Mouse (Mus musculus): ENCODE measurements around the gene Sys1. TPM values are rescaled to one million over a fixed set of nuclear protein-coding genes. Genes with fewer than 3 reads are reported as not detected.

The Sys1 gene
- polyA plus RNA-seq, 1 experiment from 2014 or later = 63.3 TPM

DNA sequence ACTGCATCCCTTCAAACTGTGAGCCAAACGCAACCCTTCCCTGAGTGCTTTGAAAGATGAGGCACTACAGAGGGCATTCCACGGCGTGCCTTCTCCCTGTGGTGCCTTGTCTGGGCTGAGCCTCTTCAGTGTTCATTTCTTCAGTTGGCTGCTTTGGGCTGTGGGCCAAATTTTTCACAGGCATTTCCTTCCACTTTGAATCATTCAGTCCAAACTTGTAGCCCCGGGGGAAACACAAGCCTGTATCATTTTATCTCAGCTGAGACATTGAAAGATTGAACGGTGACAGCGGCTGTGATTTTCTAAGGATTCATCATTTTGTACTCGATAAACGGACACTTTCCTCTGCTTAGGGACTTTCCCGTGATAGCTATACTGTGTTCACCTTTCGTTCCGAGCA is 59.8 kb downstream of the Sys1 start:
- H3K9me3 ChIP-seq (ENCODE audit: control insufficient read depth, low read length) = peaks cover 6% of the 10 kb centered on the region; the same call in 1 of the 2 replicates
- peaks cover 13% of the 10 kb centered on the region for H3K4me1 ChIP-seq (ENCODE audit: control insufficient read depth, insufficient read depth, low read length)
- no peak overlapping the region for H3K9ac ChIP-seq (ENCODE audit: low read depth, low read length)
- H3K36me3 ChIP-seq (ENCODE audit: control insufficient read depth, insufficient read depth, low read length) = no peaks in the 10 kb centered on the region
- WGBS = 70% methylated on average over 11 of the region's 11 CpGs
- no peak overlapping the region for H3K4me3 ChIP-seq (ENCODE audit: low read depth, low read length)
- H3K27ac ChIP-seq (replicated peaks; ENCODE audit: low read depth, low read length) = 0 out of 2 replicates have a peak overlapping the region, but pooled peaks have one; percentile 21
- no peak overlapping the region for H3K4me2 ChIP-seq (ENCODE audit: low read depth, low read length)
- ATAC-seq (ENCODE audit: low read depth) (peak; percentile 34; the same call in 1 of the 2 replicates), DNase-seq (ENCODE audit: low spot score) (peak; percentile 65)
- H3K27me3 ChIP-seq (replicated peaks; ENCODE audit: control insufficient read depth, insufficient read depth, low read length) = no peaks in the 10 kb centered on the region

DNA sequence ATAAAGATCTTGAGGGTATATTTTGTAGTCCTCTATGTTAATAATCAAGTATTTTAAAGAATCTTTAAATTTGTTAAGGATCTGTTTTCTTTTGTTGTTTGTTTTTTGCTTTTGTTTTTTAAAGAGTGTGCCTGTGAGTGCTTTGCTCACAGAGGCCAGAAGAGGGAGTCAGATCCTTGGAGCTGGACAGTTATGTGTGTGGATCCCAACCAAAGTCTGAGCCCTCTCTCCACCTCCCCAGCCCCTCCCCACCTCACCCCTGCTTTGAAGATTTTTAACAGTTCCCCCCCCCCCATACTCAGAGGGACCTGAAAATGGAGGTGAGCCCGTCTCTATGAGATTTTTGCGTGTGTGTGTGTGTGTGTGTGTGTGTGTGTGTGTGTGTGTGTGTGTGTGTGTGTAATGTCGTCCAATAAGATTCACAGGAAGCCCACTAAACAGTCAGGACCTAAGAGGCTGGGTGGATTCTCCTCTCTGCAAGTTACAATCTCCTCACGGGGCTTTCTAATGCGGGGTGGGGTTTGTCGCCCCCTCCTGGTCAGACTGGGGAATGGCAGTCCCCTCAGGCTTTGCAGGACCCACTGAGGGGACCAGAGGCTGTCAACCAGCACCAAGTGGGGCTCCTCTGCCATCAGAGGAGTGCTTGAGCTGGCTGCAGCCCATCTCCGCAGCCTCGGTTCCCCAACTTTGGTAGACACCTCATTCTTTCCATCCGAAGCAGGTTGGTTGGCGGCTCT is 60.9 kb downstream of the Sys1 start:
- Histone ChIP-seq H3K9ac (ENCODE audit: low read depth, low read length) (no peak overlapping the region), H3K4me3 (ENCODE audit: low read depth, low read length) (no peak overlapping the region), H3K27ac (replicated peaks; ENCODE audit: low read depth, low read length) (peak overlapping the region; percentile 52; the same call in 1 of the 2 replicates), H3K9me3 (ENCODE audit: control insufficient read depth, low read length) (peaks cover 6% of the 10 kb centered on the region), H3K27me3 (replicated peaks; ENCODE audit: control insufficient read depth, insufficient read depth, low read length) (no peaks in the 10 kb centered on the region), H3K4me1 (ENCODE audit: control insufficient read depth, insufficient read depth, low read length) (peaks cover 19% of the 10 kb centered on the region), H3K36me3 (ENCODE audit: control insufficient read depth, insufficient read depth, low read length) (no peaks in the 10 kb centered on the region), H3K4me2 (ENCODE audit: low read depth, low read length) (no peak overlapping the region)
- DNase-seq (ENCODE audit: low spot score) (no peak), ATAC-seq (ENCODE audit: low read depth) (no peak)
- 31% methylated on average over 10 of the region's 10 CpGs for WGBS

DNA sequence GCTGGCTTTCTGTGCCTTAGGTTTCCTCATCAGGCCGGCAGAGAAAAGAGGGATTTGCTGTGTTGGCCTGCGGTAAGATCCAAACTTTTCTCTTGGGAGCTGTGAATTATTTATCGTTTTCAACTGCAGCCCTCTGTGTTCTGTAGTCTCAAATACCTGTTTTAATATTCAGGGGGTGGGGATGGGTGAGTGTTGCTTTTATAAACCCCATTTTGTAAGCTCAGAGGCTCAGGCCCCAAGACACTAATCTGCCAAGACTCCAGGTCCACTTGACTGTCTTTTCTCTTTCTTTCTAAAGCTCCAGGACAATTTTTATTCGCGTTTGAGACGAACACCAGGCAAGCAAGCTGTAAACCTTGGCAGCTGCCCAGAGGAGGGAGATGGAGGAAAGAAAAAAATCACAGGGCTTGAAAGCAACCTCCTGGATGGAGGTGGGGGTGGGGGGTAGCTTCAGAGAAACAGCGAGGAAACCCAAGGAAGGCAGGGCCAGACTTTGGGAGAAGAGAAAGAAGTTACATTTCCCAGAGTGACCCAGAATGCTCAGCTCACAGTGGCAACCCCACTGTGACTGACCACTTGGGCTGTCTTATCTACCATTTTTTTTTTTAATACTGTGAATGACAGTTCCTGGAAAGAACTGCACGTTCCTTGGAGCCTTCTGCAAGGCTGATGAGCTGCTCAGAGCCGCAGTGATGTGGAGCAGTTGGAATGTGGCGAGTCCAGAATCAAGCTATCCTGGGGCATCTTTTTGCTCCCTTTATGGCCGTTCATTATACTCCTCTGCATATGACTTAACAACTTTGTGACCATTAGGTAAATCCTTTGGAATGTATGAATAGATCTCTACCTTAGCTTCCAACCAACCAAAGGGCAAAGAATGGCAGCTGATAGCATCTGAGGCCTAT is 61.8 kb downstream of the Sys1 start:
- no peaks in the 10 kb centered on the region for H3K36me3 ChIP-seq (ENCODE audit: control insufficient read depth, insufficient read depth, low read length)

DNA sequence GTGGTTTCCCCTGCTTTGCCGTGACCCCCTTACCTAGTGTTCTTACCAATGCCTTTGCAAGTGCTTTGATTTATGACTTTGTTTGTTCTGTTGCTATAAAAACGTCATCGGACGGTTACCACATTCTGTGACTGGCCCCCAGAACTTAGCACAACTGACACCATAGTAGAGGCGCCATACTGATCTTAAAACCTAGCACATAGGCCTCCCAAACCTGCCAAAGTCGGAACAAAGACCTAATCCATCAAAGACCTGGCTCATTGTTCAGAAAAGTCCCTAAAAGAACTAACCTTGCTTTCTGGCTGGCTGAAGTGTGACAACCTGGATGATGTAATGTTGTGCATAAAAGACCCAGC is 62.4 kb downstream of the Sys1 start:
- WGBS = 63% methylated on average over 6 of the region's 6 CpGs
- H3K4me2 ChIP-seq (ENCODE audit: low read depth, low read length) = no peak overlapping the region
- ATAC-seq (ENCODE audit: low read depth) (no peak), DNase-seq (ENCODE audit: low spot score) (no peak)
- no peak overlapping the region for H3K4me3 ChIP-seq (ENCODE audit: low read depth, low read length)
- H3K36me3 ChIP-seq (ENCODE audit: control insufficient read depth, insufficient read depth, low read length) = no peaks in the 10 kb centered on the region
- peak overlapping the region; percentile 61; the same call in 1 of the 2 replicates for H3K27ac ChIP-seq (replicated peaks; ENCODE audit: low read depth, low read length)
- no peak overlapping the region for H3K9ac ChIP-seq (ENCODE audit: low read depth, low read length)
- peaks cover 19% of the 10 kb centered on the region for H3K4me1 ChIP-seq (ENCODE audit: control insufficient read depth, insufficient read depth, low read length)
- H3K27me3 ChIP-seq (replicated peaks; ENCODE audit: control insufficient read depth, insufficient read depth, low read length) = no peaks in the 10 kb centered on the region
- peaks cover 11% of the 10 kb centered on the region for H3K9me3 ChIP-seq (ENCODE audit: control insufficient read depth, low read length)

More for the DNA sequence above, 61.8 kb downstream of the Sys1 start:
- Histone ChIP-seq H3K4me1 (ENCODE audit: control insufficient read depth, insufficient read depth, low read length) (peaks cover 19% of the 10 kb centered on the region), H3K4me3 (ENCODE audit: low read depth, low read length) (no peak overlapping the region), H3K27ac (replicated peaks; ENCODE audit: low read depth, low read length) (peak overlapping the region; percentile 61; the same call in 1 of the 2 replicates), H3K4me2 (ENCODE audit: low read depth, low read length) (no peak overlapping the region), H3K9me3 (ENCODE audit: control insufficient read depth, low read length) (peaks cover 11% of the 10 kb centered on the region), H3K27me3 (replicated peaks; ENCODE audit: control insufficient read depth, insufficient read depth, low read length) (no peaks in the 10 kb centered on the region), H3K9ac (ENCODE audit: low read depth, low read length) (no peak overlapping the region)
- WGBS = 42% methylated on average over 11 of the region's 11 CpGs
- ATAC-seq (ENCODE audit: low read depth) (no peak), DNase-seq (ENCODE audit: low spot score) (peak; percentile 73)

DNA sequence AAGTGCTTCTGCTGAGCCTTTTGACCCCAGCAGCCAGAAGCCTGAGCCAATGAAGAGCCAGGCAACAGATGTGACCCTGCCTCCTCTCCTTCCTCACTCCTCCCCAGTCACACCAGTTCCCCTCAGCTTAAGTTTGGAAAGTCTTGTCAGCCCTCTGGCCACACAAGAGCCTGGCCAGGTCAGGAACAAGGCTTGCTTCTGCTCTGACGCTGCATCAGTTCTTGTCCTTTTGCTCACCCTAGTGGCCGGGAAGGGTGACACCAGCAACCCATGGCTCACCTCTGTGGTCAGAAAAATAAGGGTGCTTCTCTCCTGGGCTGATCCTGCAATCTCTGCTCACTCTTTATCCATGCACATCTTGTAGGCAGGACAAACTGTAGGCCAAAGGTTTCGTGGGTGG is 64.0 kb downstream of the Sys1 start:
- WGBS = 17% methylated on average over 3 of the region's 3 CpGs
- no peaks in the 10 kb centered on the region for H3K36me3 ChIP-seq (ENCODE audit: control insufficient read depth, insufficient read depth, low read length)
- H3K27me3 ChIP-seq (replicated peaks; ENCODE audit: control insufficient read depth, insufficient read depth, low read length) = no peaks in the 10 kb centered on the region
- H3K4me3 ChIP-seq (ENCODE audit: low read depth, low read length) = no peak overlapping the region
- H3K4me1 ChIP-seq (ENCODE audit: control insufficient read depth, insufficient read depth, low read length) = peaks cover 19% of the 10 kb centered on the region
- no peak overlapping the region for H3K9ac ChIP-seq (ENCODE audit: low read depth, low read length)
- H3K27ac ChIP-seq (replicated peaks; ENCODE audit: low read depth, low read length) = no peak overlapping the region
- no peak overlapping the region for H3K4me2 ChIP-seq (ENCODE audit: low read depth, low read length)
- no peak for ATAC-seq (ENCODE audit: low read depth)
- H3K9me3 ChIP-seq (ENCODE audit: control insufficient read depth, low read length) = peaks cover 11% of the 10 kb centered on the region
- peak; percentile 65 for DNase-seq (ENCODE audit: low spot score)

DNA sequence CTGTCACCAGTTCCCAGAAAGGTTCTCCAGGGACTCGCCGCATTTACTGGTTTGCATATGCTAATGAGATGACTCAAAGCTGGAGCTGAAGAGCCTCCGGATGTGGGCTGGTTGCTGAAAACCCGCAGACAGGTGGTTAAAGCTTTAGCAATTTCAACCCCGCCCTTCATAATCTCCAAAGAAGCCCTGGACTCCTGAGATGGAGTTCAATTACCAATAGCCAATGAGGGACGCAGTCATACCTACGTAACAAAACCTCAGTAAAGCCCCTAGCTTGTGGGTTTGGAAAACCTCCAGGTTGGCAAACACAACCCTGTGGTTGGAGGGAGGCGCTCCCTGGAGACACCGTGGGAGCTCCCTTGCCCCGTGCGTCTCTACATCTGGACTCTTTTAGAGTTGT is 65.1 kb downstream of the Sys1 start:
- no peaks in the 10 kb centered on the region for H3K27me3 ChIP-seq (replicated peaks; ENCODE audit: control insufficient read depth, insufficient read depth, low read length)
- H3K9ac ChIP-seq (ENCODE audit: low read depth, low read length) = peak overlapping the region; percentile 20; the same call in 1 of the 2 replicates
- H3K4me2 ChIP-seq (ENCODE audit: low read depth, low read length) = peak overlapping the region; percentile 11
- H3K36me3 ChIP-seq (ENCODE audit: control insufficient read depth, insufficient read depth, low read length) = no peaks in the 10 kb centered on the region
- H3K27ac ChIP-seq (replicated peaks; ENCODE audit: low read depth, low read length) = peak overlapping the region; percentile 63
- H3K4me3 ChIP-seq (ENCODE audit: low read depth, low read length) = peak overlapping the region; percentile 3; the same call in 1 of the 2 replicates
- peaks cover 5% of the 10 kb centered on the region for H3K9me3 ChIP-seq (ENCODE audit: control insufficient read depth, low read length)
- peaks cover 19% of the 10 kb centered on the region for H3K4me1 ChIP-seq (ENCODE audit: control insufficient read depth, insufficient read depth, low read length)
- ATAC-seq (ENCODE audit: low read depth) (peak; percentile 86), DNase-seq (ENCODE audit: low spot score) (peak; percentile 89)
- 11% methylated on average over 11 of the region's 11 CpGs for WGBS

DNA sequence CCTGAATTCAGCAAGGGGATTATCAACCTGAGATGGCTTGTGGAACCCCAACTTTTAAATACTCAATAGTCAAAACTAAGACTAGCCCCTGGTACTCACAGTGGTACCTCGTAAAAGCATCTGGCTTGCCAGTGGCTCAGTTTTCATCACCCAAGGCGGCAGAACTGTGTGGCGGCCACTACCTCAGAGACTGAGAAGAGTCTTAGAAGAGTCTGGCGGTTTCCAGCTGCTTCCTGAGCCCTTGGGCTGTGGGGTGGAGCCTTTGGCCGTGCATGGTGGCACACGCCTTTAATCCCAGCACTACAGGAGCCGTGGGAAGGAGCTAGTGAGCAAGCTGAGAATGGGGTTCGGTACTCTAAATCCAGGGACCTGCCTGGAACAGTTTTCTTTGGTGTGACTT is 65.5 kb downstream of the Sys1 start:
- H3K4me1 ChIP-seq (ENCODE audit: control insufficient read depth, insufficient read depth, low read length) = peaks cover 19% of the 10 kb centered on the region
- H3K9ac ChIP-seq (ENCODE audit: low read depth, low read length) = no peak overlapping the region
- H3K4me2 ChIP-seq (ENCODE audit: low read depth, low read length) = peak overlapping the region; percentile 11; the same call in 1 of the 2 replicates
- peaks cover 5% of the 10 kb centered on the region for H3K9me3 ChIP-seq (ENCODE audit: control insufficient read depth, low read length)
- peak; percentile 53; the same call in 1 of the 2 replicates for ATAC-seq (ENCODE audit: low read depth)
- no peak overlapping the region for H3K4me3 ChIP-seq (ENCODE audit: low read depth, low read length)
- 11% methylated on average over 8 of the region's 8 CpGs for WGBS
- peak overlapping the region; percentile 63 for H3K27ac ChIP-seq (replicated peaks; ENCODE audit: low read depth, low read length)
- H3K27me3 ChIP-seq (replicated peaks; ENCODE audit: control insufficient read depth, insufficient read depth, low read length) = no peaks in the 10 kb centered on the region
- no peaks in the 10 kb centered on the region for H3K36me3 ChIP-seq (ENCODE audit: control insufficient read depth, insufficient read depth, low read length)
- DNase-seq (ENCODE audit: low spot score) = peak; percentile 75

DNA sequence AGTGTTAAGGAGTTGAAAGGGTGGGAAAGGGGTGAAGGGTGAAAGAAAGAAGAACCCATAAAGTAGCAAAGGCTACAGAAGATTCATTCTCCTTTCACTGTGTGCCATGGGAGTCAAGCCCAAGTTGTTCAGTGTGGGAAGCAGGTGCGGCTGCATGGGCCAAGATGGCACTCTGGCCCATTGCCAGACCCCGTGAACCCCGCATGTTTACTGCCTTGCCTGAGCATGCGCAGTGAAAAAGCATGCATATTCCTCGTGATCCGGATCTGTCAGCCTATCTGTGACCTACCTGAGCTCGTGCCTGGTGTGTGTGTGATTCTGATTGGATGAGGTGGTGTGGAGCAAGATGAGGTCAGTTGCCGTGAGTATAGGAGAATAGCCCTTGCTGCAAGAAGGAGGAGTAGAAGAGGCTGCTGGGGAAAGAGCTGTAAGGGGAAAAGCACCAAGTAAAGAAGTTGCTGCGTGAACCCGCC is 66.6 kb downstream of the Sys1 start:
- Histone ChIP-seq H3K9ac (ENCODE audit: low read depth, low read length) (no peak overlapping the region), H3K4me1 (ENCODE audit: control insufficient read depth, insufficient read depth, low read length) (peaks cover 19% of the 10 kb centered on the region), H3K36me3 (ENCODE audit: control insufficient read depth, insufficient read depth, low read length) (no peaks in the 10 kb centered on the region), H3K9me3 (ENCODE audit: control insufficient read depth, low read length) (peaks cover 5% of the 10 kb centered on the region), H3K4me2 (ENCODE audit: low read depth, low read length) (no peak overlapping the region), H3K27ac (replicated peaks; ENCODE audit: low read depth, low read length) (no peak overlapping the region), H3K27me3 (replicated peaks; ENCODE audit: control insufficient read depth, insufficient read depth, low read length) (no peaks in the 10 kb centered on the region), H3K4me3 (ENCODE audit: low read depth, low read length) (no peak overlapping the region)
- 85% methylated on average over 10 of the region's 10 CpGs for WGBS
- DNase-seq (ENCODE audit: low spot score) = no peak
- no peak for ATAC-seq (ENCODE audit: low read depth)

Measured in embryonic facial prominence, embryonic 14.5 days (tissue).